In genomic region chr6:137437486-137437885, GRCm38 (mm10) we compare ENCODE assay signal across 15 mouse cellular contexts.
DNase-seq lines count a peak whose midpoint lies in the region; ATAC-seq and TF ChIP-seq lines count a peak whose summit lies in the region.
"Had no signal": no experiment of that assay in that cellular context is flagged by ENCODE, and none has a peak within 500 bp of the region (broad histone marks: within the 10 kb centered on the region; RNA-seq: fewer than 3 reads in every experiment).

No protein-coding gene starts in this region.

- WGBS in hindbrain, embryonic 10.5 days = 70% methylated on average over 4 of the region's 4 CpGs
- 41% methylated on average over 4 of the region's 4 CpGs for WGBS in hindbrain, embryonic 14.5 days
- 70% methylated on average over 4 of the region's 4 CpGs for WGBS in midbrain, embryonic 12.5 days
- WGBS in midbrain, embryonic 14.5 days = 74% methylated on average over 4 of the region's 4 CpGs
- 49% methylated on average over 4 of the region's 4 CpGs for WGBS in forebrain, embryonic 15.5 days
- WGBS in hindbrain, postnatal 0 days = 50% methylated on average over 4 of the region's 4 CpGs
- 70% methylated on average over 4 of the region's 4 CpGs for WGBS in intestine, embryonic 16.5 days

- no peak for ATAC-seq in hindbrain, embryonic 14.5 days (ENCODE audit: low FRiP score)
- peak; percentile 31; the same call in 1 of the 2 replicates for ATAC-seq in midbrain, embryonic 12.5 days (ENCODE audit: low FRiP score, low read depth)
- no peak for ATAC-seq in midbrain, embryonic 14.5 days (ENCODE audit: low FRiP score, low TSS enrichment)
- ATAC-seq in forebrain, embryonic 15.5 days (replicated peaks) = no peak
- 0 out of 2 replicates have a peak, but pooled peaks have one; percentile 18 for ATAC-seq in hindbrain, postnatal 0 days
- ATAC-seq in intestine, embryonic 16.5 days = no peak
- ATAC-seq: lung, postnatal 0 days had no signal

- H3K27ac ChIP-seq in hindbrain, embryonic 10.5 days = peak overlapping the region; percentile 62
- H3K27ac ChIP-seq in hindbrain, embryonic 14.5 days = no peak overlapping the region
- H3K27ac ChIP-seq in midbrain, embryonic 12.5 days (replicated peaks) = no peak overlapping the region
- H3K27ac ChIP-seq in midbrain, embryonic 14.5 days (replicated peaks; ENCODE audit: low read depth, low read length) = no peak overlapping the region
- no peak overlapping the region for H3K27ac ChIP-seq in forebrain, embryonic 15.5 days (replicated peaks)
- peak overlapping the region; percentile 58; the same call in 1 of the 2 replicates for H3K27ac ChIP-seq in hindbrain, postnatal 0 days
- H3K27ac ChIP-seq in intestine, embryonic 16.5 days (ENCODE audit: low read length) = no peak overlapping the region
- H3K27ac ChIP-seq: heart, embryonic 10.5 days; limb, embryonic 15.5 days had no signal

- H3K4me2 ChIP-seq in hindbrain, embryonic 14.5 days (replicated peaks) = no peak overlapping the region
- H3K4me2 ChIP-seq in midbrain, embryonic 12.5 days (replicated peaks) = 0 out of 2 replicates have a peak overlapping the region, but pooled peaks have one; percentile 11
- no peak overlapping the region for H3K4me2 ChIP-seq in midbrain, embryonic 14.5 days (ENCODE audit: low read length)
- 0 out of 2 replicates have a peak overlapping the region, but pooled peaks have one; percentile 11 for H3K4me2 ChIP-seq in forebrain, embryonic 15.5 days (replicated peaks)
- 0 out of 2 replicates have a peak overlapping the region, but pooled peaks have one; percentile 3 for H3K4me2 ChIP-seq in hindbrain, postnatal 0 days (ENCODE audit: low read depth, low read length)
- no peak overlapping the region for H3K4me2 ChIP-seq in intestine, embryonic 16.5 days (ENCODE audit: low read depth, low read length)
- H3K4me2 ChIP-seq: limb, embryonic 15.5 days had no signal

- peaks cover 5% of the 10 kb centered on the region for H3K27me3 ChIP-seq in hindbrain, embryonic 10.5 days (ENCODE audit: insufficient read depth, poor library complexity, severe bottlenecking)
- no peaks in the 10 kb centered on the region for H3K27me3 ChIP-seq in hindbrain, embryonic 14.5 days (ENCODE audit: control insufficient read depth, insufficient read depth, low read length)
- 0 out of 2 replicates have a peak, but pooled peaks cover 3% of the 10 kb centered on the region for H3K27me3 ChIP-seq in midbrain, embryonic 12.5 days
- H3K27me3 ChIP-seq in midbrain, embryonic 14.5 days (ENCODE audit: control insufficient read depth, insufficient read depth, low read length) = 0 out of 2 replicates have a peak, but pooled peaks cover 3% of the 10 kb centered on the region
- H3K27me3 ChIP-seq in forebrain, embryonic 15.5 days = peaks cover 18% of the 10 kb centered on the region; the same call in 1 of the 2 replicates
- no peaks in the 10 kb centered on the region for H3K27me3 ChIP-seq in hindbrain, postnatal 0 days (ENCODE audit: insufficient read depth, low read length)
- H3K27me3 ChIP-seq in intestine, embryonic 16.5 days (replicated peaks; ENCODE audit: control insufficient read depth, insufficient read depth, low read length) = no peaks in the 10 kb centered on the region
- H3K27me3 ChIP-seq: limb, embryonic 15.5 days had no signal

- no peaks in the 10 kb centered on the region for H3K9me3 ChIP-seq in hindbrain, embryonic 10.5 days
- H3K9me3 ChIP-seq in hindbrain, embryonic 14.5 days (ENCODE audit: control insufficient read depth, low read length) = no peaks in the 10 kb centered on the region
- no peaks in the 10 kb centered on the region for H3K9me3 ChIP-seq in midbrain, embryonic 12.5 days
- no peaks in the 10 kb centered on the region for H3K9me3 ChIP-seq in midbrain, embryonic 14.5 days (ENCODE audit: control insufficient read depth, low read length)
- H3K9me3 ChIP-seq in forebrain, embryonic 15.5 days = no peaks in the 10 kb centered on the region
- no peaks in the 10 kb centered on the region for H3K9me3 ChIP-seq in hindbrain, postnatal 0 days (ENCODE audit: low read length)
- no peaks in the 10 kb centered on the region for H3K9me3 ChIP-seq in intestine, embryonic 16.5 days (ENCODE audit: control insufficient read depth, low read length)
- H3K9me3 ChIP-seq: heart, embryonic 10.5 days; limb, embryonic 15.5 days had no signal

- no peak for DNase-seq in hindbrain, embryonic 10.5 days (ENCODE audit: low spot score)
- DNase-seq in hindbrain, embryonic 14.5 days (ENCODE audit: low spot score) = no peak
- no peak for DNase-seq in midbrain, embryonic 14.5 days
- DNase-seq in hindbrain, postnatal 0 days (ENCODE audit: low spot score) = no peak
- no peak for DNase-seq in heart, postnatal 25 days (ENCODE audit: low spot score)
- DNase-seq: adrenal gland, postnatal 25 days; cerebellum, adult 11 months; cerebellum, postnatal 14 days; thymus, postnatal 14 days had no signal

- H3K9ac ChIP-seq in hindbrain, embryonic 14.5 days = no peak overlapping the region
- no peak overlapping the region for H3K9ac ChIP-seq in midbrain, embryonic 12.5 days (replicated peaks)
- H3K9ac ChIP-seq in midbrain, embryonic 14.5 days (replicated peaks; ENCODE audit: low read length) = no peak overlapping the region
- H3K9ac ChIP-seq in forebrain, embryonic 15.5 days (replicated peaks) = no peak overlapping the region
- H3K9ac ChIP-seq in hindbrain, postnatal 0 days (replicated peaks; ENCODE audit: low read length) = no peak overlapping the region
- H3K9ac ChIP-seq in intestine, embryonic 16.5 days (ENCODE audit: low read depth, low read length) = no peak overlapping the region
- H3K9ac ChIP-seq: limb, embryonic 15.5 days had no signal

- peaks cover 24% of the 10 kb centered on the region for H3K4me1 ChIP-seq in hindbrain, embryonic 10.5 days (replicated peaks)
- H3K4me1 ChIP-seq in hindbrain, embryonic 14.5 days (replicated peaks; ENCODE audit: control insufficient read depth, insufficient read depth, low read length) = 0 out of 2 replicates have a peak, but pooled peaks cover 12% of the 10 kb centered on the region
- peaks cover 17% of the 10 kb centered on the region for H3K4me1 ChIP-seq in midbrain, embryonic 12.5 days
- peaks cover 14% of the 10 kb centered on the region; the same call in 1 of the 2 replicates for H3K4me1 ChIP-seq in midbrain, embryonic 14.5 days (ENCODE audit: control insufficient read depth, insufficient read depth, low read length)
- peaks cover 14% of the 10 kb centered on the region for H3K4me1 ChIP-seq in forebrain, embryonic 15.5 days
- peaks cover 2% of the 10 kb centered on the region; the same call in 1 of the 2 replicates for H3K4me1 ChIP-seq in hindbrain, postnatal 0 days (ENCODE audit: insufficient read depth, low read length)
- 0 out of 2 replicates have a peak, but pooled peaks cover 3% of the 10 kb centered on the region for H3K4me1 ChIP-seq in intestine, embryonic 16.5 days (ENCODE audit: control insufficient read depth, insufficient read depth, low read length)
- H3K4me1 ChIP-seq: limb, embryonic 15.5 days had no signal

- intact Hi-C loops in heart, postnatal 25 days (cut with DNase I) = no loop called here

- H3K4me3 ChIP-seq in hindbrain, embryonic 10.5 days = no peak overlapping the region
- no peak overlapping the region for H3K4me3 ChIP-seq in hindbrain, embryonic 14.5 days (replicated peaks; ENCODE audit: low read length)
- H3K4me3 ChIP-seq in midbrain, embryonic 12.5 days = no peak overlapping the region
- no peak overlapping the region for H3K4me3 ChIP-seq in midbrain, embryonic 14.5 days (replicated peaks; ENCODE audit: low read depth, low read length)
- H3K4me3 ChIP-seq in forebrain, embryonic 15.5 days = no peak overlapping the region
- H3K4me3 ChIP-seq in hindbrain, postnatal 0 days (ENCODE audit: low read length) = no peak overlapping the region
- no peak overlapping the region for H3K4me3 ChIP-seq in intestine, embryonic 16.5 days (ENCODE audit: low read length)
- H3K4me3 ChIP-seq: heart, embryonic 10.5 days; limb, embryonic 15.5 days had no signal

- no peak for TF ChIP-seq CTCF in hindbrain, postnatal 0 days (IDR thresholded peaks at IDR 0.05; ENCODE audit: low read depth)

- H3K36me3 ChIP-seq in hindbrain, embryonic 10.5 days = no peaks in the 10 kb centered on the region
- H3K36me3 ChIP-seq in hindbrain, embryonic 14.5 days (replicated peaks; ENCODE audit: control insufficient read depth, insufficient read depth) = 0 out of 2 replicates have a peak, but pooled peaks cover 1% of the 10 kb centered on the region
- H3K36me3 ChIP-seq in midbrain, embryonic 12.5 days = 0 out of 2 replicates have a peak, but pooled peaks cover 4% of the 10 kb centered on the region
- H3K36me3 ChIP-seq in midbrain, embryonic 14.5 days (ENCODE audit: control insufficient read depth, insufficient read depth, low read length) = peaks cover 3% of the 10 kb centered on the region; the same call in 1 of the 2 replicates
- no peaks in the 10 kb centered on the region; the same call in 1 of the 2 replicates for H3K36me3 ChIP-seq in forebrain, embryonic 15.5 days
- H3K36me3 ChIP-seq in hindbrain, postnatal 0 days (ENCODE audit: insufficient read depth, low read length) = no peaks in the 10 kb centered on the region
- no peaks in the 10 kb centered on the region for H3K36me3 ChIP-seq in intestine, embryonic 16.5 days (ENCODE audit: control insufficient read depth, insufficient read depth, low read length)
- H3K36me3 ChIP-seq: heart, embryonic 10.5 days; limb, embryonic 15.5 days had no signal

Comparison
In these comparisons a context has a peak if more than half of its experiments do, and no peak if none do; other contexts are left out.
1. H3K27ac ChIP-seq: peak in hindbrain, embryonic 10.5 days (single experiment) and hindbrain, postnatal 0 days (single experiment); none in hindbrain, embryonic 14.5 days (single experiment), midbrain, embryonic 12.5 days (single experiment), midbrain, embryonic 14.5 days (single experiment), forebrain, embryonic 15.5 days (single experiment) and intestine, embryonic 16.5 days (single experiment).
2. ATAC-seq: peak in midbrain, embryonic 12.5 days (single experiment) and hindbrain, postnatal 0 days (single experiment); none in hindbrain, embryonic 14.5 days (single experiment), midbrain, embryonic 14.5 days (single experiment), forebrain, embryonic 15.5 days (single experiment) and intestine, embryonic 16.5 days (single experiment).
3. H3K4me2 ChIP-seq: peak in midbrain, embryonic 12.5 days (single experiment), forebrain, embryonic 15.5 days (single experiment) and hindbrain, postnatal 0 days (single experiment); none in hindbrain, embryonic 14.5 days (single experiment), midbrain, embryonic 14.5 days (single experiment) and intestine, embryonic 16.5 days (single experiment).